31 mouse cellular contexts compared by ENCODE assay signal in genomic region chr11:100013691-100014171, GRCm38 (mm10). TPM values are rescaled to one million over a fixed set of nuclear protein-coding genes. Genes with fewer than 3 reads are reported as not detected.
DNase-seq lines count a peak whose midpoint lies in the region; ATAC-seq and TF ChIP-seq lines count a peak whose summit lies in the region.
"Had no signal": no experiment of that assay in that cellular context is flagged by ENCODE, and none has a peak within 500 bp of the region (broad histone marks: within the 10 kb centered on the region; RNA-seq: fewer than 3 reads in every experiment).

No protein-coding gene starts in this region.

- H3K4me2 ChIP-seq in lung, embryonic 16.5 days (ENCODE audit: low read depth, low read length) = no peak overlapping the region
- H3K4me2 ChIP-seq in stomach, embryonic 15.5 days = no peak overlapping the region
- no peak overlapping the region for H3K4me2 ChIP-seq in intestine, postnatal 0 days (replicated peaks; ENCODE audit: low read depth)
- H3K4me2 ChIP-seq: heart, embryonic 13.5 days; hindbrain, embryonic 14.5 days; kidney, embryonic 15.5 days; limb, embryonic 15.5 days; neural tube, embryonic 15.5 days had no signal

- no peaks in the 10 kb centered on the region for H3K36me3 ChIP-seq in heart, embryonic 10.5 days
- no peaks in the 10 kb centered on the region for H3K36me3 ChIP-seq in heart, adult 2 months (ENCODE audit: control insufficient read depth, insufficient read depth, low read length)
- H3K36me3 ChIP-seq in lung, embryonic 16.5 days (ENCODE audit: control insufficient read depth, insufficient read depth, low read length) = no peaks in the 10 kb centered on the region
- no peaks in the 10 kb centered on the region for H3K36me3 ChIP-seq in stomach, embryonic 15.5 days
- no peaks in the 10 kb centered on the region for H3K36me3 ChIP-seq in intestine, postnatal 0 days (ENCODE audit: control insufficient read depth, insufficient read depth)
- H3K36me3 ChIP-seq: heart, embryonic 13.5 days; kidney, embryonic 15.5 days; limb, embryonic 15.5 days; neural tube, embryonic 15.5 days had no signal

- no peak overlapping the region for H3K9ac ChIP-seq in heart, adult 2 months (ENCODE audit: low read depth, low read length)
- H3K9ac ChIP-seq in lung, embryonic 16.5 days (ENCODE audit: low read length) = peak overlapping the region; percentile 20; the same call in 1 of the 2 replicates
- H3K9ac ChIP-seq in stomach, embryonic 15.5 days = no peak overlapping the region
- H3K9ac ChIP-seq in intestine, postnatal 0 days (ENCODE audit: low read depth, low read length) = no peak overlapping the region
- H3K9ac ChIP-seq: heart, embryonic 13.5 days; hindbrain, embryonic 14.5 days; kidney, embryonic 15.5 days; limb, embryonic 15.5 days; neural tube, embryonic 15.5 days had no signal

- TF ChIP-seq POLR2A in heart, adult 2 months (IDR thresholded peaks at IDR 0.05; ENCODE audit: insufficient read depth, low read depth, low read length) = no peak

- intact Hi-C loops in heart, adult 2 months (cut with DNase I) = no loop called here

- 82% methylated on average over 4 of the region's 4 CpGs for WGBS in heart, embryonic 10.5 days
- WGBS in heart, adult 2 months = 63% methylated on average over 4 of the region's 4 CpGs
- WGBS in lung, embryonic 16.5 days = 33% methylated on average over 4 of the region's 4 CpGs
- 39% methylated on average over 4 of the region's 4 CpGs for WGBS in stomach, embryonic 15.5 days
- WGBS in intestine, postnatal 0 days = 45% methylated on average over 4 of the region's 4 CpGs

- H3K27me3 ChIP-seq in heart, embryonic 10.5 days (ENCODE audit: insufficient read depth, poor library complexity, severe bottlenecking) = no peaks in the 10 kb centered on the region
- H3K27me3 ChIP-seq in heart, adult 2 months (ENCODE audit: control insufficient read depth, insufficient read depth, low read length) = no peaks in the 10 kb centered on the region
- H3K27me3 ChIP-seq in lung, embryonic 16.5 days (ENCODE audit: control insufficient read depth, insufficient read depth, low read depth, low read length) = no peaks in the 10 kb centered on the region
- no peaks in the 10 kb centered on the region for H3K27me3 ChIP-seq in stomach, embryonic 15.5 days (replicated peaks)
- no peaks in the 10 kb centered on the region for H3K27me3 ChIP-seq in intestine, postnatal 0 days (replicated peaks; ENCODE audit: control insufficient read depth, insufficient read depth, low read length)
- H3K27me3 ChIP-seq: kidney, embryonic 15.5 days; limb, embryonic 15.5 days; megakaryocyte, embryonic 14.5 days; neural tube, embryonic 15.5 days had no signal

- H3K27ac ChIP-seq in heart, embryonic 10.5 days = no peak overlapping the region
- no peak overlapping the region for H3K27ac ChIP-seq in heart, adult 2 months
- peak overlapping the region; percentile 43 for H3K27ac ChIP-seq in lung, embryonic 16.5 days (ENCODE audit: low read length)
- H3K27ac ChIP-seq in stomach, embryonic 15.5 days = peak overlapping the region; percentile 75
- H3K27ac ChIP-seq in intestine, postnatal 0 days (ENCODE audit: low read depth, low read length) = no peak overlapping the region
- H3K27ac ChIP-seq: heart, embryonic 13.5 days; hindbrain, embryonic 14.5 days; kidney, embryonic 15.5 days; limb, embryonic 15.5 days; neural tube, embryonic 15.5 days had no signal

- no peak overlapping the region for H3K4me3 ChIP-seq in heart, embryonic 10.5 days
- no peak overlapping the region for H3K4me3 ChIP-seq in heart, adult 2 months
- no peak overlapping the region for H3K4me3 ChIP-seq in lung, embryonic 16.5 days (ENCODE audit: low read length)
- H3K4me3 ChIP-seq in stomach, embryonic 15.5 days (replicated peaks) = no peak overlapping the region
- H3K4me3 ChIP-seq in intestine, postnatal 0 days (ENCODE audit: low read depth, low read length) = no peak overlapping the region
- H3K4me3 ChIP-seq: heart, embryonic 13.5 days; kidney, embryonic 15.5 days; limb, embryonic 15.5 days; megakaryocyte, embryonic 14.5 days; neural tube, embryonic 15.5 days had no signal

- H3K9me3 ChIP-seq in heart, embryonic 10.5 days = no peaks in the 10 kb centered on the region
- H3K9me3 ChIP-seq in lung, embryonic 16.5 days (ENCODE audit: control insufficient read depth, low read length) = no peaks in the 10 kb centered on the region
- no peaks in the 10 kb centered on the region for H3K9me3 ChIP-seq in stomach, embryonic 15.5 days
- H3K9me3 ChIP-seq in intestine, postnatal 0 days (ENCODE audit: control insufficient read depth) = no peaks in the 10 kb centered on the region
- H3K9me3 ChIP-seq: heart, embryonic 13.5 days; kidney, embryonic 15.5 days; limb, embryonic 15.5 days; megakaryocyte, embryonic 14.5 days; neural tube, embryonic 15.5 days had no signal

- H3K79me2 ChIP-seq in heart, adult 2 months (replicated peaks; ENCODE audit: control insufficient read depth, insufficient read depth, low read length) = no peaks in the 10 kb centered on the region

- TF ChIP-seq CTCF in heart, adult 2 months (IDR thresholded peaks at IDR 0.05) = no peak
- TF ChIP-seq CTCF in intestine, postnatal 0 days (IDR thresholded peaks at IDR 0.05; ENCODE audit: low read depth) = no peak

- no peak for TF ChIP-seq EP300 in heart, adult 2 months (IDR thresholded peaks at IDR 0.05; ENCODE audit: insufficient read depth, low read depth, low read length)

- ATAC-seq in lung, embryonic 16.5 days (ENCODE audit: low read depth) = peak; percentile 84
- ATAC-seq in stomach, embryonic 15.5 days (ENCODE audit: insufficient read depth, low FRiP score, low read depth) = peak; percentile 56; the same call in 1 of the 2 replicates
- no peak for ATAC-seq in intestine, postnatal 0 days
- ATAC-seq: forebrain, embryonic 14.5 days; midbrain, embryonic 16.5 days had no signal

- DNase-seq in heart, embryonic 10.5 days (ENCODE audit: low spot score) = peak; percentile 60
- no peak for DNase-seq in heart, adult 2 months
- peak; percentile 33 for DNase-seq in 3T3-L1 (ENCODE audit: low read depth, low spot score)
- no peak for DNase-seq in right cerebral cortex, postnatal 10 days (ENCODE audit: low spot score in 2 of 2)
- no peak for DNase-seq in cerebellum, adult 9-10 months
- DNase-seq: adrenal gland, postnatal 36 days; cerebellum, adult 18-20 months; cerebellum, postnatal 36 days; right cerebral cortex, postnatal 14 days; spleen, adult 18-20 months had no signal

- no peaks in the 10 kb centered on the region for H3K4me1 ChIP-seq in heart, embryonic 10.5 days
- no peaks in the 10 kb centered on the region for H3K4me1 ChIP-seq in heart, adult 2 months (ENCODE audit: control insufficient read depth, insufficient read depth, low read length)
- peaks cover 3% of the 10 kb centered on the region; the same call in 1 of the 2 replicates for H3K4me1 ChIP-seq in lung, embryonic 16.5 days (replicated peaks; ENCODE audit: control insufficient read depth, insufficient read depth, low read length)
- H3K4me1 ChIP-seq in stomach, embryonic 15.5 days = no peaks in the 10 kb centered on the region
- no peaks in the 10 kb centered on the region for H3K4me1 ChIP-seq in intestine, postnatal 0 days (replicated peaks; ENCODE audit: control insufficient read depth, insufficient read depth, low read length)
- H3K4me1 ChIP-seq: heart, embryonic 13.5 days; limb, embryonic 15.5 days; megakaryocyte, embryonic 14.5 days; neural tube, embryonic 15.5 days had no signal

RNA-seq across cellular contexts. Expression of gene Krt33a, which starts 2.3 kb away (rescaled TPM):
- polyA plus RNA-seq in heart, embryonic 10.5 days (2016; fragmentation: Nextera tagmentation; extraction: Ambion mirVana) = not detected in 2 replicates
- not detected for total RNA-seq in heart, adult 2 months (2021)
- polyA plus RNA-seq in heart, adult 2 months (2012; rRNA removed) = not detected in 2 replicates
- not detected in 2 replicates for polyA plus RNA-seq in lung, embryonic 16.5 days (2015; fragmentation: Nextera tagmentation; extraction: Ambion mirVana)
- 0.15 and 0.35 TPM in 2 replicates for polyA plus RNA-seq in stomach, embryonic 15.5 days (2015; fragmentation: Nextera tagmentation; extraction: Ambion mirVana)
- polyA plus RNA-seq in intestine, postnatal 0 days (2015; fragmentation: Nextera tagmentation; extraction: Ambion mirVana) = not detected in 2 replicates
- total RNA-seq: adrenal gland, postnatal 36 days; CH12.LX; gastrocnemius, postnatal 4 days; heart, postnatal 25 days; layer of hippocampus, adult 18-20 months; layer of hippocampus, postnatal 25 days; left cerebral cortex, postnatal 36 days; MEL had no signal
- polyA plus RNA-seq: forebrain, embryonic 14.5 days; heart, embryonic 13.5 days; hindbrain, embryonic 14.5 days; intestine, embryonic 14.5 days; kidney, embryonic 15.5 days; liver, embryonic 16.5 days; midbrain, embryonic 16.5 days; neural tube, embryonic 15.5 days had no signal

RNA-seq across cellular contexts. Expression of gene Krt33b, which starts 15.9 kb away (rescaled TPM):
- not detected in 2 replicates for polyA plus RNA-seq in heart, embryonic 10.5 days (2016; fragmentation: Nextera tagmentation; extraction: Ambion mirVana)
- not detected for total RNA-seq in heart, adult 2 months (2021)
- not detected in 2 replicates for polyA plus RNA-seq in heart, adult 2 months (2012; rRNA removed)
- not detected in 2 replicates for polyA plus RNA-seq in lung, embryonic 16.5 days (2015; fragmentation: Nextera tagmentation; extraction: Ambion mirVana)
- not detected in 2 replicates for polyA plus RNA-seq in stomach, embryonic 15.5 days (2015; fragmentation: Nextera tagmentation; extraction: Ambion mirVana)
- not detected in 2 replicates for polyA plus RNA-seq in intestine, postnatal 0 days (2015; fragmentation: Nextera tagmentation; extraction: Ambion mirVana)
- total RNA-seq: adrenal gland, postnatal 36 days; CH12.LX; heart, postnatal 25 days; layer of hippocampus, adult 18-20 months; layer of hippocampus, postnatal 25 days; left cerebral cortex, postnatal 36 days; MEL had no signal
- polyA plus RNA-seq: forebrain, embryonic 14.5 days; heart, embryonic 13.5 days; hindbrain, embryonic 14.5 days; intestine, embryonic 14.5 days; kidney, embryonic 15.5 days; liver, embryonic 16.5 days; neural tube, embryonic 15.5 days had no signal

RNA-seq across cellular contexts. Expression of gene Krtap17-1, which starts 19.9 kb away (rescaled TPM):
- 0.30 TPM in 1 of 2 replicates, not detected in the other for polyA plus RNA-seq in heart, embryonic 10.5 days (2016; fragmentation: Nextera tagmentation; extraction: Ambion mirVana)
- not detected for total RNA-seq in heart, adult 2 months (2021)
- polyA plus RNA-seq in heart, adult 2 months (2012; rRNA removed) = not detected in 2 replicates
- polyA plus RNA-seq in lung, embryonic 16.5 days (2015; fragmentation: Nextera tagmentation; extraction: Ambion mirVana) = 0.83 and 1.2 TPM in 2 replicates
- polyA plus RNA-seq in stomach, embryonic 15.5 days (2015; fragmentation: Nextera tagmentation; extraction: Ambion mirVana) = 0.30 TPM in 1 of 2 replicates, not detected in the other
- 0.16 TPM in 1 of 2 replicates, not detected in the other for polyA plus RNA-seq in intestine, postnatal 0 days (2015; fragmentation: Nextera tagmentation; extraction: Ambion mirVana)
- total RNA-seq: adrenal gland, postnatal 36 days; CH12.LX; gastrocnemius, postnatal 4 days; heart, postnatal 25 days; layer of hippocampus, adult 18-20 months; layer of hippocampus, postnatal 25 days; left cerebral cortex, postnatal 36 days; MEL had no signal
- polyA plus RNA-seq: forebrain, embryonic 14.5 days; heart, embryonic 13.5 days; intestine, embryonic 14.5 days; kidney, embryonic 15.5 days; liver, embryonic 16.5 days; thymus, postnatal 0 days had no signal

RNA-seq across cellular contexts. Expression of gene Krtap16-1, which starts 27.3 kb away (rescaled TPM):
- polyA plus RNA-seq in heart, embryonic 10.5 days (2016; fragmentation: Nextera tagmentation; extraction: Ambion mirVana) = not detected in 2 replicates
- not detected for total RNA-seq in heart, adult 2 months (2021)
- not detected in 2 replicates for polyA plus RNA-seq in heart, adult 2 months (2012; rRNA removed)
- polyA plus RNA-seq in lung, embryonic 16.5 days (2015; fragmentation: Nextera tagmentation; extraction: Ambion mirVana) = not detected in 2 replicates
- not detected in 2 replicates for polyA plus RNA-seq in stomach, embryonic 15.5 days (2015; fragmentation: Nextera tagmentation; extraction: Ambion mirVana)
- not detected in 2 replicates for polyA plus RNA-seq in intestine, postnatal 0 days (2015; fragmentation: Nextera tagmentation; extraction: Ambion mirVana)
- total RNA-seq: adrenal gland, postnatal 36 days; CH12.LX; gastrocnemius, postnatal 4 days; heart, postnatal 25 days; layer of hippocampus, adult 18-20 months; layer of hippocampus, postnatal 25 days; left cerebral cortex, postnatal 36 days had no signal
- polyA plus RNA-seq: heart, embryonic 13.5 days; intestine, embryonic 14.5 days; kidney, embryonic 15.5 days; limb, embryonic 15.5 days; liver, embryonic 16.5 days; midbrain, embryonic 16.5 days; thymus, postnatal 0 days had no signal

RNA-seq across cellular contexts. Expression of gene Krt34, which starts 27.6 kb away (rescaled TPM):
- not detected in 2 replicates for polyA plus RNA-seq in heart, embryonic 10.5 days (2016; fragmentation: Nextera tagmentation; extraction: Ambion mirVana)
- total RNA-seq in heart, adult 2 months (2021) = not detected
- not detected in 2 replicates for polyA plus RNA-seq in heart, adult 2 months (2012; rRNA removed)
- 0.21 and 0.44 TPM in 2 replicates for polyA plus RNA-seq in lung, embryonic 16.5 days (2015; fragmentation: Nextera tagmentation; extraction: Ambion mirVana)
- polyA plus RNA-seq in stomach, embryonic 15.5 days (2015; fragmentation: Nextera tagmentation; extraction: Ambion mirVana) = 0.41 and 0.91 TPM in 2 replicates
- not detected in 2 replicates for polyA plus RNA-seq in intestine, postnatal 0 days (2015; fragmentation: Nextera tagmentation; extraction: Ambion mirVana)
- total RNA-seq: adrenal gland, postnatal 36 days; CH12.LX; gastrocnemius, postnatal 4 days; heart, postnatal 25 days; layer of hippocampus, adult 18-20 months; layer of hippocampus, postnatal 25 days; left cerebral cortex, postnatal 36 days; MEL had no signal
- polyA plus RNA-seq: forebrain, embryonic 14.5 days; heart, embryonic 13.5 days; hindbrain, embryonic 14.5 days; intestine, embryonic 14.5 days; kidney, embryonic 15.5 days; liver, embryonic 16.5 days; midbrain, embryonic 16.5 days; neural tube, embryonic 15.5 days; thymus, postnatal 0 days had no signal

Comparison
In these comparisons a context has a peak if more than half of its experiments do, and no peak if none do; other contexts are left out.
1. DNase-seq: peak in heart, embryonic 10.5 days (single experiment) and 3T3-L1 (single experiment); none in heart, adult 2 months (0 of 2), right cerebral cortex, postnatal 10 days (0 of 2) and cerebellum, adult 9-10 months (single experiment).
2. H3K27ac ChIP-seq: peak in lung, embryonic 16.5 days (single experiment) and stomach, embryonic 15.5 days (single experiment); none in heart, embryonic 10.5 days (single experiment), heart, adult 2 months (single experiment) and intestine, postnatal 0 days (single experiment).